Mouse (Mus musculus): ENCODE measurements around the gene Gdf9. TPM values are rescaled to one million over a fixed set of nuclear protein-coding genes. Genes with fewer than 3 reads are reported as not detected.

Gene Gdf9
- polyA plus RNA-seq, 1 experiment from 2014 or later, result 0.91 TPM

DNA sequence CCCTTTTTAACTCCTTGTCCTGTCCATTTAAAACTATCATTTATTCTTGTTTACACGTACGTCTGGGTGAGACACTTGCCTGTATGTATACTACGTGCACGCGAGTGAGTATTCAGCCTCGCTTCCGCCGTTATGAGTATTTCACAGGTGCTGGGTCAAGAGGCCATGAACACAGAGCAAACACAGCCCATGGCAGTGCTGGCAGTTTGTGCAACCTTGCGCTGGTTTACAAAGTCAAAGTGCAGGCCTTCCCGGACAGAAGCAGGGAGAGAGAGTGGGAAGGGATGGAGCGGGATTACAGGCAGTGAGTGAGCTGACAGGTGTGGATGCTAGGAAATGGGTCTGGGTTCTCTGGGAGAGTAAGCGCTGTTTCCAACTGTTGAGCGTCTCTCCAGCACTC, 15.4 kb downstream of the Gdf9 start:
- H3K36me3 ChIP-seq, result no peaks in the 10 kb centered on the region
- no peak for ATAC-seq (ENCODE audit: extremely low read depth, insufficient number of reproducible peaks, low FRiP score, low TSS enrichment)
- H3K27me3 ChIP-seq (replicated peaks), result peaks cover 5% of the 10 kb centered on the region; the same call in 1 of the 2 replicates
- no peak overlapping the region for H3K4me3 ChIP-seq
- 82% methylated on average over 13 of the region's 13 CpGs for WGBS
- peaks cover 34% of the 10 kb centered on the region for H3K4me1 ChIP-seq
- no peak overlapping the region for H3K9ac ChIP-seq
- H3K9me3 ChIP-seq, result no peaks in the 10 kb centered on the region
- H3K27ac ChIP-seq (replicated peaks), result no peak overlapping the region
- H3K4me2 ChIP-seq, result no peak overlapping the region

DNA sequence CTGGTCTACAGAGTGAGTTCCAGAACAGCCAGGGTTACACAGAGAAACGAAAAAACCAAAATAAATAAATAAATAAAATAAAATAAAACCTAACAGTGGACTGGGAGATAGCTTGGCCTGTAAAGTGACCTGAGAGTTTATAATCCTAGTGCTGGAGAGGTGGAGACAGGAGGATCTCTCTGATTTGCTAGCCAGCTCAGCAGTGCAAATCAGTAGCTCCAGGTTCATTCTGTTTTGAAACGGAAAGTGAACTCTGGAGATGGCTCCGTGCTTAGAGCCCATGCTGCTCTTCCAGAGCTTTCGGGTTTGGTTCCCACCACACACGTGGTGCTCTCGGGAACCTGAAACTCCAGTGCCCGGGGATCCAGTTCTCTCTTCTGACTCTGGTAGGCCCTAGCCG, 17.2 kb downstream of the Gdf9 start:
- WGBS, result 87% methylated on average over 8 of the region's 8 CpGs
- H3K27ac ChIP-seq (replicated peaks), result no peak overlapping the region
- no peaks in the 10 kb centered on the region for H3K36me3 ChIP-seq

DNA sequence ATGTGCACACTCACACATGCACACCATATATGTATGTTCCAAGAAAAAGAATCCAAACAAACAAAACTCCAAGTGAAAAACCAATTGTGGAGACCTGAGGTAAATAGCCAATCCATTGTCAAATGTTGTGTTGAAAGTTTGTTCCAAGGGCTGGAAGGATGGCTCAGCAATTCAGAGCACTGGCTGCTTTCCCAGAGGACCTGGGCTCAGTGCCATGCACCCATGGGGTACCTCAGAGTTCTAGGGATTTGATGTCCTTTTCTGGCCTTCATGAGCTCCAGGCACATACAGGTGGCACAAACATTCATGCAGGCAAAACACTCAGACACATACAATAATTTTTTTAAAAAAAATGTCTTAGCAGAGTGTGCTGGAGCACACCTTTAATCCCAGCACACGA, 17.7 kb downstream of the Gdf9 start:
- Histone ChIP-seq H3K27ac (replicated peaks) (no peak overlapping the region), H3K36me3 (no peaks in the 10 kb centered on the region), H3K27me3 (replicated peaks) (peaks cover 5% of the 10 kb centered on the region; the same call in 1 of the 2 replicates), H3K9ac (no peak overlapping the region), H3K4me1 (peaks cover 23% of the 10 kb centered on the region), H3K4me3 (no peak overlapping the region), H3K9me3 (no peaks in the 10 kb centered on the region), H3K4me2 (no peak overlapping the region)
- 74% methylated on average over 1 of the region's 1 CpGs for WGBS
- ATAC-seq (ENCODE audit: extremely low read depth, insufficient number of reproducible peaks, low FRiP score, low TSS enrichment), result no peak

More for the DNA sequence above, 17.2 kb downstream of the Gdf9 start:
- ATAC-seq (ENCODE audit: extremely low read depth, insufficient number of reproducible peaks, low FRiP score, low TSS enrichment), result no peak
- Histone ChIP-seq H3K9ac (no peak overlapping the region), H3K4me1 (peaks cover 23% of the 10 kb centered on the region), H3K27me3 (replicated peaks) (peaks cover 5% of the 10 kb centered on the region; the same call in 1 of the 2 replicates), H3K4me3 (no peak overlapping the region), H3K4me2 (no peak overlapping the region), H3K9me3 (no peaks in the 10 kb centered on the region)

DNA sequence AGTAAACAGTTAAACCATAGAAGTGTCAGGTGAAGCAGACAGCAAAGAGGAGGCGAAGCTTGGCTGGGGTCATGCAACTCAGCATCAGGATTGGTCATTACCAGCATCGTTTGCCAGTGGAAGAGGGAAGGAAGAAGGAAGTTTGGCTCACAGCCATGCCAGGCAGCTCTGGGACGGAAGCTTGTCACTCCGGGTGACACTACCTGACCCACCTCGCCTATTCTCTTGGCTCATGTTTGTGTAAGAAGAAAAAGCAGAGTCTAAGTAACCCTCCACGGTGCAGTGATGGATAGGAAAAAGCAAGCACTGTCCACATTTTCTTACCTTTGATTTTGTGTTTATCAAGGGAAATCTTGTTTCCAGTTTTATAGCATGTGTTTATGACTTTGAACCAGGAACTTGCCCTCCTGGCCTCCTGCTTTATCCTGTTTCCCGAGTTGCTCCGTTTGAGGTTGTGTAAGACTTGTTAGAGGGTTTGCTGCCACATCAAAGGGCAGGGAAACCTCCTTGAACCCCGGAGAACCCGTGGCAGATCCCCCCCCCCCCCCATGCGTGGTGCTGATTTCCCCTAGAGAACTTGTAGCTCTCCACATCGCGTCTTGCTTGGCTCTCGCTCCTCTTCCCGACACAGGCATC, 19.4 kb downstream of the Gdf9 start:
- 32% methylated on average over 15 of the region's 15 CpGs for WGBS
- Histone ChIP-seq H3K4me3 (no peak overlapping the region), H3K4me2 (no peak overlapping the region), H3K36me3 (no peaks in the 10 kb centered on the region), H3K4me1 (peaks cover 23% of the 10 kb centered on the region), H3K27ac (replicated peaks) (no peak overlapping the region), H3K9me3 (no peaks in the 10 kb centered on the region), H3K27me3 (replicated peaks) (peaks cover 5% of the 10 kb centered on the region; the same call in 1 of the 2 replicates), H3K9ac (no peak overlapping the region)
- no peak for ATAC-seq (ENCODE audit: extremely low read depth, insufficient number of reproducible peaks, low FRiP score, low TSS enrichment)

DNA sequence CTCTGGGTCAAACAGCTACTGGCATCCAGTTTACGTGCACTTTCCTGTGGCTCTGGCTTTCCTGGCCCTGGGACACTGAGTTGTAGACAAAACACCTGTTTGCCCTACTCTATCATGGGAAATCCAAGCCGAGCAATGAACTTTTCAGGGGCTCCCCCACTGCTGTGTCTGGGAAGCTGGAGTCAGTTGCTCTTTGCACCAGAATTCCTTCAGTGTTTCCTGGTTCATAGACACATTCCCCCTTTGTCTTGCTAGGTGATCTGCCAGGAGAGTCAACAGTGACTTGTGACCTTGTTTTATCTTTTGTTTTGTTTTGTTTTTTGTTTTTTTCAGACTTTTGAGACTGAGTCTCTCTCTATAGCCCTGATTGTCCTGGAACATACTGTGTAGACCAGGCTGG, 20.5 kb downstream of the Gdf9 start:
- WGBS, result 63% methylated on average over 2 of the region's 2 CpGs
- H3K4me1 ChIP-seq, result peaks cover 18% of the 10 kb centered on the region
- H3K4me3 ChIP-seq, result no peak overlapping the region
- H3K27ac ChIP-seq (replicated peaks), result no peak overlapping the region
- peaks cover 5% of the 10 kb centered on the region; the same call in 1 of the 2 replicates for H3K27me3 ChIP-seq (replicated peaks)
- H3K4me2 ChIP-seq, result no peak overlapping the region
- H3K36me3 ChIP-seq, result no peaks in the 10 kb centered on the region
- no peak overlapping the region for H3K9ac ChIP-seq
- H3K9me3 ChIP-seq, result no peaks in the 10 kb centered on the region
- ATAC-seq (ENCODE audit: extremely low read depth, insufficient number of reproducible peaks, low FRiP score, low TSS enrichment), result no peak

DNA sequence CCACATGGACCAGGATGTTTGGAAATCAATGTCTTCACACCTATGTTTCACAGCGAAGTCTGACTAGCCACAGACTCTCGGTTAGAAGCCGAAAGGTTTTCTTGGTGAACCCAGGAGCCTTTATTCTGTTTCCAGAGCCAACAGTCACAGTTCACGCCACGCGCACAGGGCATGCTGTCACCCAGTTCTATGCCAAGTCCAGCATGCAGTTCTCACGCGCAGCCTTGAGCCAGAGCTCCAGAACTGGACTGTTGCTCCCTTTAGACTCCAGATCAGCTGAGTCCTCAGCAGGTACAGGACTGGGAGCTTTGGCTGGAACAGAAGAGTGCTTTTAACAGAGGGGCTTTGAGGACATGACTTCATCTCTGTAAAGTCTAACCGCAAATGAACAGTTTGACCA, 21.6 kb downstream of the Gdf9 start:
- 93% methylated on average over 9 of the region's 9 CpGs for WGBS
- no peak overlapping the region for H3K9ac ChIP-seq

DNA sequence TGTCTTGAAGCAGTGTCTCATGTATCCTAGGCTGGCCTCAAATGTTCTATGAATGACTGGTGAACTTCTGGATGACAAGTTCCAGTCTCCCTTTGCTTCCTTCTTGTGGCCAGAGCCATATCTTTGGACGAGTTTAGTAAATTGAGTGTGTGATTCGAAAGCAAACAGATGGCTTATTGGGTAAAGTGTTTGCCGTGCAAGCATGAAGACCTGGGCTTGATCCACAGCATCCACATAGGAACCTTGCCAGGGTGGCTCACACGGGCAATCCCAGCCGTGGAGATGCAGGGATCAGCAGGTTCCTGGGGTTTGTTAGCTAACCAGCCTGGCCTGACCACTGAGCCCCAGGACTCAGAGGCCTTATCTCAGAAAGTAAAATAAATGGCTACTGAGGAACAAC, 22.2 kb downstream of the Gdf9 start:
- no peak for ATAC-seq (ENCODE audit: extremely low read depth, insufficient number of reproducible peaks, low FRiP score, low TSS enrichment)
- no peaks in the 10 kb centered on the region for H3K9me3 ChIP-seq
- H3K4me1 ChIP-seq, result peaks cover 23% of the 10 kb centered on the region
- H3K4me2 ChIP-seq, result no peak overlapping the region
- H3K9ac ChIP-seq, result no peak overlapping the region
- WGBS, result 70% methylated on average over 5 of the region's 5 CpGs
- peaks cover 13% of the 10 kb centered on the region for H3K27me3 ChIP-seq (replicated peaks)
- H3K36me3 ChIP-seq, result no peaks in the 10 kb centered on the region
- H3K4me3 ChIP-seq, result no peak overlapping the region
- H3K27ac ChIP-seq (replicated peaks), result no peak overlapping the region

More for the DNA sequence above, 21.6 kb downstream of the Gdf9 start:
- Histone ChIP-seq H3K27ac (replicated peaks) (no peak overlapping the region), H3K36me3 (no peaks in the 10 kb centered on the region), H3K4me1 (peaks cover 21% of the 10 kb centered on the region), H3K9me3 (no peaks in the 10 kb centered on the region), H3K4me2 (no peak overlapping the region), H3K4me3 (no peak overlapping the region), H3K27me3 (replicated peaks) (peaks cover 6% of the 10 kb centered on the region)
- ATAC-seq (ENCODE audit: extremely low read depth, insufficient number of reproducible peaks, low FRiP score, low TSS enrichment), result no peak

DNA sequence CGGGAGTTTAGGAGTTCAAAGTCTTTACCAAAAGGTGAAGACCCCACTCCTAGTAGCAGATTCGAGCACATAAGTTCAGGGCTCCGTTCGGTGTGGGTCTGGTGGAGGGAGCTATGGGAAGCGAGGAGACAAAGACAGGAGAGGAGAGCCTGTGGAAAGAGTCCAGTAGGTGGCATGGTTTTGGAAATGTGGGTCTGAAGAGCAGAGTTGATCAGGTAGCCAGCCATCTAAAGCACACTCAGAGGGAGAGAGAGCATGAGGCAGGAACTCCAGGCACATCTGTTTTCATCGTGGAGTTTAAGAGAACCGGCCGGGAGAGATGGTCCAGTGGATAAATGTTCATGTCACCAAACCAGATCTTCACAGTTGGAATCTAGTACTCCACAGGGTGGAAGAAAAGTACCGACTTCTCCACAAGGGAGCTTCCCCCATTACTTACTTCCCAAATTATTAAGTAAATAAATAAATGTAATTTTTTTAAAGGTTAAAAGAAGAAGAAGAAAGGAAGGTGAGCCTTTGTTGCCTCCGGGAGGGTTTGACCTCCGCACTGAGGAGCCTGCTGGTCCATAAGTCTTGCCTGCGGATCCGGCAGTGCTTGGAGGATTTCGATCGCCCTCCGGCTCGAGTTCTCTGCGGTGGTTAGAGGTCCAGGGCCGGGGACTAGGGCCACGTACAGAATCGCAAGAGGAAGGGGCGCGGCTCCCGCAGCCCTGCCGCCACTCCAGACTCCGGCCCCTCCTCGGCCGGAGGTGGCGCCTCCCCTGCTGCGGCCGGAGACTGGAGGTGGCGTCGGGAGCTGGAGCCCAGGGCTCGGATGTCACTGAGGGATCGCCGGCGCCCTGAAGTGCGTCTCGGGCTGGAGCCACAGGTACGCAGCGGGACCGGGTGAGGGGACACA, 25.9 kb downstream of the Gdf9 start, which contains the start of the genes Gm10447 and Shroom1:
TSS of gene Gm10447 (minus strand) at position 637 of the 898 bp plus-strand sequence.
TSS of gene Shroom1 (plus strand) at position 732 of the 898 bp plus-strand sequence.
- Histone ChIP-seq H3K4me3 (peak within 1 kb of the TSS; percentile 66), H3K4me1 (peaks cover 9% of the 10 kb centered on the region; the same call in 1 of the 2 replicates), H3K36me3 (no peaks in the 10 kb centered on the region), H3K27ac (replicated peaks) (peak within 1 kb of the TSS; percentile 40), H3K9me3 (no peaks in the 10 kb centered on the region), H3K9ac (peak within 1 kb of the TSS; percentile 84), H3K27me3 (replicated peaks) (peaks cover 29% of the 10 kb centered on the region), H3K4me2 (peak within 1 kb of the TSS; percentile 90)
- WGBS, result 3% methylated on average over 42 of the region's 42 CpGs
- ATAC-seq (ENCODE audit: extremely low read depth, insufficient number of reproducible peaks, low FRiP score, low TSS enrichment), result 0 out of 2 replicates have a peak, but pooled peaks have one; percentile 39

DNA sequence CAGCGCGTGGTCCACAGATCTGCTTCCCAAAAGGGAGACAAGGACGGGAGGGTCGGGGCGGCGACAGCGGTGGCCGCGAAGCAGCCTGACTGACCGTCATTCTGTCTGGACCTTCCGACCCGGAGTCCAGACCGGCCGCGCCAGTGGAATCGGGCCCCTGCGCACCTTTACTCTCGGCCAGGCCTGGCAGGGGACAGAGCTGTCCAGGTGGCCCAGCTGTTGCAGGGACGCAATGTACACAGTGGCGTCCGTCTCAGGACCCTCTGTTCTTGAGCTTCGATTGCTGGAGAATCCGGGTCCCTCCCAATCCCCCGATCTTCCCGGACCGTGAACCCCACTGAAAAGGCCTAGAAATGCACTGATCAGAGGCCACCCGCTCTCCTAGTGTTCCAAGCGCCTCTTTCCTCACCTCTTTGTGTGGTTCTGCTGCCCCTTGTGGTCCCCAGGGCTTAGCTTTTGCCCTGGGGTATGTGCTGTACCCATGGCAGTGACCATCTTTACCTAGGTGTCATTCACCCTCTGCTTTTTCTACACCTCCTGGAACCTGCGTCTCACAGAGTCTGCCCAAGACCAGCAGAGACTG, 26.6 kb downstream of the Gdf9 start:
- peaks cover 37% of the 10 kb centered on the region for H3K27me3 ChIP-seq (replicated peaks)
- peak overlapping the region; percentile 90 for H3K4me2 ChIP-seq
- H3K27ac ChIP-seq (replicated peaks), result peak overlapping the region; percentile 40
- peaks cover 9% of the 10 kb centered on the region; the same call in 1 of the 2 replicates for H3K4me1 ChIP-seq
- H3K36me3 ChIP-seq, result no peaks in the 10 kb centered on the region
- H3K9ac ChIP-seq, result peak overlapping the region; percentile 84
- 7% methylated on average over 29 of the region's 29 CpGs for WGBS
- ATAC-seq (ENCODE audit: extremely low read depth, insufficient number of reproducible peaks, low FRiP score, low TSS enrichment), result no peak; the same call in 1 of the 2 replicates
- H3K9me3 ChIP-seq, result no peaks in the 10 kb centered on the region
- peak overlapping the region; percentile 66 for H3K4me3 ChIP-seq

DNA sequence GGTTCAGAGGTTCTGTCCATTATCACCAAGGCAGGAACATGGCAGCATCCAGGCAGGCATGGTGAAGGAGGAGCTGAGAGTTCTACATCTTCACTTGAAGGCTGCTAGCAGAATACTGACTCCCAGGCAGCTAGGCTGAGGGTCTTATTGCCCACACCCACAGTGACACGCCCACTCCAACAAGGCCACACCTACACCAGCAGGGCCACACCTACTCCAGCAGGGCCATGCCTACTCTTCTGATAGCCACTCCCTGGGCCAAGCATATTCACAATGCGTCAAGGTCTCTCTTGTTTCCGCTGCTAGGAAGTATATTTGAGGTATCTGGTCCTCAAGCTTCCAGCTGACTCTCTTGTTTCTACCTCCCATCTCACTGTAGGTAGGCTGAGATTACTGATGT, 28.2 kb downstream of the Gdf9 start:
- Histone ChIP-seq H3K9me3 (no peaks in the 10 kb centered on the region), H3K27ac (replicated peaks) (no peak overlapping the region; the same call in 1 of the 2 replicates), H3K4me3 (no peak overlapping the region), H3K4me1 (peaks cover 21% of the 10 kb centered on the region), H3K9ac (no peak overlapping the region), H3K36me3 (no peaks in the 10 kb centered on the region), H3K4me2 (no peak overlapping the region), H3K27me3 (replicated peaks) (peaks cover 52% of the 10 kb centered on the region)
- WGBS, result 62% methylated on average over 3 of the region's 3 CpGs
- no peak for ATAC-seq (ENCODE audit: extremely low read depth, insufficient number of reproducible peaks, low FRiP score, low TSS enrichment)

DNA sequence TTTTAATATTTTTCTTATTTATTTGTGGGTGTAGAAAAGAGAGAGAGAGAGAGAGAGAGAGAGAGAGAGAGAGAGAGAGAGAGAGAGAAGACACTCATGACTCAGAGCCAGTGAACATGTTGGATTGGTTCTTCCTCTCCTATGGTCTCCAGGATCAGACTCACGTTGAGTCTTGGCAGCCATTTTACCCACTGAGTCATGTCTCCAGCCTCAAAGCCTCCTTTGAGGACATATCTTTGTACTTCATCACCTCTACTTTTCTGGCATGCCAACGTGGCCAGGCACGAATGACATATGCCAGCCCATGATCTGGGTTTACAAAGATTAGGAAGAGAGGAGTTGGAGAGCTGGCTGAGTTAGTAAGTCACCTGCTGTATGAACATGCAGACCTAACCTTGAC, 29.4 kb downstream of the Gdf9 start:
- 49% methylated on average over 3 of the region's 3 CpGs for WGBS
- H3K9me3 ChIP-seq, result no peaks in the 10 kb centered on the region
- peaks cover 64% of the 10 kb centered on the region for H3K27me3 ChIP-seq (replicated peaks)
- no peak overlapping the region for H3K4me3 ChIP-seq
- ATAC-seq (ENCODE audit: extremely low read depth, insufficient number of reproducible peaks, low FRiP score, low TSS enrichment), result no peak
- peaks cover 5% of the 10 kb centered on the region; the same call in 1 of the 2 replicates for H3K36me3 ChIP-seq
- H3K9ac ChIP-seq, result no peak overlapping the region
- H3K4me1 ChIP-seq, result peaks cover 23% of the 10 kb centered on the region
- no peak overlapping the region for H3K4me2 ChIP-seq
- H3K27ac ChIP-seq (replicated peaks), result no peak overlapping the region
